Mouse (Mus musculus) liver, embryonic 11.5 days (tissue): ENCODE measurements around the gene Hist1h2af. TPM values are rescaled to one million over a fixed set of nuclear protein-coding genes. Genes with fewer than 3 reads are reported as not detected.

Experiments
- ATAC-seq: fragments of 200-750 bp; cut with Nextera tagmentation; replicated peaks from 2 replicates; pipeline ENCODE4 v1.8.0; 2017; ENCODE audit warnings: moderate number of reproducible peaks, mild to moderate bottlenecking, moderate TSS enrichment, moderate library complexity; ENCODE audit not compliant: low FRiP score
- DNase-seq: peaks from one replicate; pipeline ENCODE4 v3.0.0-alpha.2; 2017; ENCODE audit warnings: low spot score
- H3K27ac ChIP-seq: fragments of 300-500 bp; sonication (generic); 2 replicates; pipeline ENCODE4 v1.5.1; 2014; ENCODE audit warnings: mild to moderate bottlenecking, low read depth, low read length, control low read depth
- H3K27me3 ChIP-seq: fragments of 300-500 bp; sonication (generic); replicated peaks from 2 replicates; pipeline ENCODE4 v1.6.1; 2014; ENCODE audit warnings: low read length, mixed read lengths; ENCODE audit not compliant: control insufficient read depth, insufficient read depth
- H3K36me3 ChIP-seq: fragments of 300-500 bp; sonication (generic); 2 replicates; pipeline ENCODE4 v1.6.1; 2014; ENCODE audit warnings: mild to moderate bottlenecking, low read length, moderate library complexity, mixed read lengths; ENCODE audit not compliant: control insufficient read depth, insufficient read depth
- H3K4me1 ChIP-seq: fragments of 300-500 bp; sonication (generic); replicated peaks from 2 replicates; pipeline ENCODE4 v1.6.1; 2014; ENCODE audit warnings: low read length, mixed read lengths; ENCODE audit not compliant: control insufficient read depth, insufficient read depth
- H3K4me2 ChIP-seq: fragments of 300-500 bp; sonication (generic); 2 replicates; pipeline ENCODE4 v1.6.1; 2014; ENCODE audit warnings: mild to moderate bottlenecking, control low read depth, moderate library complexity
- H3K4me3 ChIP-seq: fragments of 300-500 bp; sonication (generic); 2 replicates; pipeline ENCODE4 v1.5.1; 2014; ENCODE audit warnings: low read depth, low read length, control low read depth
- H3K9ac ChIP-seq: fragments of 300-500 bp; sonication (generic); 2 replicates; pipeline ENCODE4 v1.6.1; 2014; ENCODE audit warnings: low read depth, low read length, control low read depth
- H3K9me3 ChIP-seq: fragments of 300-500 bp; sonication (generic); 2 replicates; pipeline ENCODE4 v1.6.1; 2016; ENCODE audit warnings: low read length, inconsistent platforms, mixed read lengths; ENCODE audit not compliant: control insufficient read depth
- WGBS: fragments of 180-500 bp; shearing (Covaris S2); extraction: QIAGEN DNeasy Blood & Tissue Kit; methylation state at CpG from one replicate; pipeline ENCODE4 v1.1.7; 2014; 5-methylcytosine and 5-hydroxymethylcytosine counted together
- polyA plus RNA-seq: library from polyadenylated mRNA; unstranded; fragments of >200 nt; fragmentation: Nextera tagmentation; extraction: Ambion mirVana; gene quantifications from 2 replicates; pipeline ENCODE4 v1.2.1, GENCODE M21; 2014

Hist1h2af gene
- polyA plus RNA-seq, 1 experiment from 2014 or later, result 5.1 TPM

DNA sequence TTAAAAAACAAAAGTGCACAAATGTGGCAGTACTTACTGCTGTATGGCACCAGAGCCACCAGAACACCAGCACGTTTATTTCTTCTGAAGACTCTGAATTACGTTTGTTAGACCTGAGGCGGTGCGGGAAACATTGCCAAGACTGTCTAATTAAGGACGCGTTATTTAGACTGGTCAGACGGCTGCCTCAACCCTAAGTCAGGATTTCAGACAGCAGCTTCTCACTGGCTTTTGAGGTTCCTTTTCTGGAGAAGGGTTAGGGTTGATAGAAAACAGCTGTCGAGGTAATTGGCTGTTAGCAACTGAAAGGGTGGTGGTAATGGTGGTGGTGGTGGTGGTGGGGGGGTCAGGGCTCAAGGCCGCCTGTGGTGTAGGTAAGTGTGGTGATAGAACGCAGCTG lies 35.1 kb upstream of the Hist1h2af start:
- ATAC-seq, result no peak
- Histone ChIP-seq H3K27ac (peak overlapping the region; percentile 16; the same call in 1 of the 2 replicates), H3K9me3 (no peaks in the 10 kb centered on the region), H3K27me3 (no peaks in the 10 kb centered on the region), H3K4me2 (peak overlapping the region; percentile 86), H3K9ac (peak overlapping the region; percentile 37), H3K4me3 (peak overlapping the region; percentile 50), H3K4me1 (peaks cover 28% of the 10 kb centered on the region), H3K36me3 (no peaks in the 10 kb centered on the region)
- 11% methylated on average over 10 of the region's 10 CpGs for WGBS
- peak; percentile 48 for DNase-seq

DNA sequence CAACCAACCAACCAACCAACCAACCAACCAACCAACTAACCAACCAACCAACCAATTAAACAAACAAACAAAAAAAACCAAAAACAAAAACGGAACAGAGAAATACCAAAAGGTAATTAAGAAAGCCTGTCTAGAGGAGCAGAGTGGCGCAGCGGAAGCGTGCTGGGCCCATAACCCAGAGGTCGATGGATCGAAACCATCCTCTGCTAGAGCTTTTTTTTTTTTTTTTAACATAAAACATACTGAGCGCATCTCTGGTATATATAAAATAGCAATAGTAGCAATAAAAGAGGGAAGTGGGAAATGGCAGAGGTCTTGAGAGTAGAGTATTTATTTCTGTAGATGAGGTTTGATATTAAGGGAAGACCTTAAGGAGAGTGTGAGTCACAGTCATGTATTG lies 33.8 kb upstream of the Hist1h2af start:
- H3K27me3 ChIP-seq, result no peaks in the 10 kb centered on the region
- 3% methylated on average over 7 of the region's 7 CpGs for WGBS
- no peak overlapping the region for H3K9ac ChIP-seq
- H3K27ac ChIP-seq, result no peak overlapping the region
- no peaks in the 10 kb centered on the region for H3K9me3 ChIP-seq
- DNase-seq, result no peak
- ATAC-seq, result peak; percentile 59
- H3K4me3 ChIP-seq, result peak overlapping the region; percentile 50
- peak overlapping the region; percentile 86 for H3K4me2 ChIP-seq
- H3K36me3 ChIP-seq, result no peaks in the 10 kb centered on the region
- H3K4me1 ChIP-seq, result peaks cover 36% of the 10 kb centered on the region

DNA sequence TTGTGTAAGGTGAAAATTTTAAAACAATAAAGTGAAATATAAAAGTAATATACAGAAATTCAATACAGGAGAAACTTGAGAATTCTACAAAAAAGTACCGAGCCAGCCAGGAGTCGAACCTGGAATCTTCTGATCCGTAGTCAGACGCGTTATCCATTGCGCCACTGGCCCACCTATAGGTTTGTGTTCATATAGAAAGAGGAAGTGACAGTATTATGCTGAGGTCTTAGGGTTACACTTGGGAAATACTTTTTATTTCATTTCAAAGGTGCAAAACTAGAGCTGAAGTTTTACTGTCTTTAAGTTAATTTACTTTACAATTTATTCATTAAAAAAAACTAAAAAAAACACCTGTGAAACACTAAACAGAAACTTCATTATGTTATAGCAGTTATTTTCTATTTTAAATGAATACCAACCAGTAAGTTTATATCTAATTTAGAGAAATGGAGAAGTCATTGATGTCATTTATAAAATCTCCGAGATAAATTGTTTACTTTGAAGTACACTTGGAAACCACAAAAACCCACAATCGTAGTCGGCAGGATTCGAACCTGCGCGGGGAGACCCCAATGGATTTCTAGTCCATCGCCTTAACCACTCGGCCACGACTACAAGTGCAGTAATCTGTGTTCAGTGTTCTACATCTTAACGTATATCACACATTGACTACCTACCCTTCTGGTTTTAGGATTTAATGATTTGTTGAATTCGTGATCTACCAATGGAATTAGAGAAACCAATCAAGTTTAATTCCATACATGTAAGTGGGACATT lies 33.1 kb upstream of the Hist1h2af start:
- WGBS, result under 1% methylated on average over 17 of the region's 17 CpGs
- peak overlapping the region; percentile 50 for H3K4me3 ChIP-seq
- DNase-seq, result peak; percentile 84

DNA sequence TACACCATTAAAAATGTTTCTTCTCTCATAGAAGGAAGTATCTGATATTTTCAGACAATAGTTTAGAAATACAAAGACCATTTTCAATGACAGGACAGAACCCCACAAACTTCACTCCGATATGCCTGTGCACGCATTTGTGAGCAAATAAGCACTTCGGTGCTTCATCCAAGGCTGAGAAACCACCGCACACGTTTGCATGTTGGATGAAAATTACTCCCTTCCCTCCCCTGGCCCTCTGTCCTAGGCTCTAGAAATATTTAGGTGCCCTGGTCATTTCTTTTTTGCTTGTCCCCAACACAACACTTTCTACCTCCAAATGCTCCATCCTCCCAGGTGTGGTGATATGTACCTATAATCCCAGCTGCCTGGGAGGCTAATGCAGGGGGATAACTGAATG lies 32.2 kb upstream of the Hist1h2af start:
- peaks cover 45% of the 10 kb centered on the region for H3K4me1 ChIP-seq
- WGBS, result 18% methylated on average over 5 of the region's 5 CpGs

More for the DNA sequence above, 33.1 kb upstream of the Hist1h2af start:
- H3K27ac ChIP-seq, result no peak overlapping the region
- no peaks in the 10 kb centered on the region for H3K36me3 ChIP-seq
- peaks cover 43% of the 10 kb centered on the region for H3K4me1 ChIP-seq
- H3K9me3 ChIP-seq, result no peaks in the 10 kb centered on the region
- peak; percentile 82 for ATAC-seq
- H3K4me2 ChIP-seq, result peak overlapping the region; percentile 87
- H3K27me3 ChIP-seq, result no peaks in the 10 kb centered on the region
- no peak overlapping the region for H3K9ac ChIP-seq

DNA sequence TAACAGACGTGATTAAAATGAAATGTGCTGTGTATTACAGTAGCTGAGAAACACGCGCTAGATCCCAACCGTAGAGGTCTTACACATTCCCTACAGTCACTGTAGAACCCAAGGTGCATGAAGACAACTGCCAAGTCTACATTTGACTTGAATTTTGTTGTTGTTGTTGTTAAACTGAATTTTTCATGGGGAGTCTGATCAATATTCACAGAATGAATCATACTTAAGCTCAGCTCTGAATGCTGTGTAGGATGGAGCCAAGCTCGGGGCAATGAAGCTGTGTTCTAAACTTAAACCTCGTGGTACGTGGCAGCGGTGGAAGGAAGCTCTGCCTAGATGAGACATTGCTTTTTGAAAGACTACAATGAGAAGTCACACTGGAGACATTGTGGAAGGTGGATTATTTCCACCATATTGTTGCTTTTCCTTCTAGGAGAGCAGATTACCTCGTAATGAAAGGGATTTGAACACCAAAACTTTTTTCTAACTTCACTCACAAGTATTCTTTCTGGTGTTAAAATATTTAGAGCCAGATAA lies 31.6 kb upstream of the Hist1h2af start:
- Histone ChIP-seq H3K4me1 (peaks cover 48% of the 10 kb centered on the region), H3K4me3 (peak overlapping the region; percentile 47), H3K9ac (peak overlapping the region; percentile 56), H3K27ac (no peak overlapping the region), H3K27me3 (no peaks in the 10 kb centered on the region), H3K36me3 (no peaks in the 10 kb centered on the region), H3K4me2 (peak overlapping the region; percentile 87), H3K9me3 (no peaks in the 10 kb centered on the region)
- ATAC-seq (no peak), DNase-seq (no peak)
- 28% methylated on average over 9 of the region's 9 CpGs for WGBS

More for the DNA sequence above, 32.2 kb upstream of the Hist1h2af start:
- Histone ChIP-seq H3K27ac (no peak overlapping the region; the same call in 1 of the 2 replicates), H3K4me3 (peak overlapping the region; percentile 47), H3K9ac (peak overlapping the region; percentile 56), H3K27me3 (no peaks in the 10 kb centered on the region), H3K9me3 (no peaks in the 10 kb centered on the region), H3K36me3 (no peaks in the 10 kb centered on the region), H3K4me2 (peak overlapping the region; percentile 87)
- DNase-seq (no peak), ATAC-seq (no peak)

DNA sequence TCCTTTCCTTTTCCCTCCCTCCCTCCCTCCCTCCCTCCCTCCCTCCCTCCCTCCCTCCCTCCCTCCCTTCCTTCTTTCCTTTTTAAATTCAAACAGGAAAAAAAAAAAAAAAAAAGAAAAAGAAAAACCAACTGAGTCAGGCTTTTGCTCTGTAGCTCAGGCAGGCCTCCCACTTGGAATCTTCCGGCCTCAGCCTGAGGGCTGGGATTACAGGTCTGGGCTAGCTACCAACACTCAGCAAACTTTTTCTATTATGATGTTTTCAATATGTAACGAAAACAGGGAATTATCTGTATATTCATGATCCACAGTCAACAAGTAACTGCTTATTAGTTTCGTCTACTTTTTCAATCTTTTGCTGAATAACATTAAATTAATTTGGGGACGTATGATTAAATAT lies 30.8 kb upstream of the Hist1h2af start:
- H3K9ac ChIP-seq, result no peak overlapping the region
- H3K9me3 ChIP-seq, result no peaks in the 10 kb centered on the region
- no peak overlapping the region for H3K27ac ChIP-seq
- H3K4me3 ChIP-seq, result no peak overlapping the region
- H3K4me1 ChIP-seq, result peaks cover 48% of the 10 kb centered on the region
- H3K4me2 ChIP-seq, result no peak overlapping the region
- DNase-seq, result no peak
- no peaks in the 10 kb centered on the region for H3K36me3 ChIP-seq
- 57% methylated on average over 4 of the region's 4 CpGs for WGBS
- ATAC-seq, result no peak
- H3K27me3 ChIP-seq, result no peaks in the 10 kb centered on the region

DNA sequence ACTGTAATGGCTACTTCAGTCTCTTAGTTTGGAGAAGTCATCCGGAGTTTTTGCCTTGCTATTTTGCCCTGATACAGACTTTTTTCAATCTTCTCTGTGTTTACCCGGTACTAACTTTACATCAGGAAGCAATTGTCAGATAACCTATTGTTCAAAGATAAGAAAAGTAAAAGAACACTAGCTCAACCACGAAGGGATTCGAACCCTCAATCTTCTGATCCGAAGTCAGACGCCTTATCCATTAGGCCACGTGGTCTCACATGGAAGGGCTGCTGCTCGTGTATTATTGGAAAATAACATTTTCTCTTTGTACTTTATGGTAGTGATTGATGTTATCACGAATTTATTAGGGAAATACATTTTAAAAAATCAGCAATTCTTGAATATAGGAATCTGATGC lies 29.9 kb upstream of the Hist1h2af start:
- no peak overlapping the region for H3K27ac ChIP-seq
- H3K4me2 ChIP-seq, result peak overlapping the region; percentile 57
- no peaks in the 10 kb centered on the region for H3K36me3 ChIP-seq
- no peaks in the 10 kb centered on the region for H3K27me3 ChIP-seq
- H3K9me3 ChIP-seq, result no peaks in the 10 kb centered on the region
- 1% methylated on average over 9 of the region's 9 CpGs for WGBS
- H3K4me1 ChIP-seq, result peaks cover 45% of the 10 kb centered on the region
- H3K9ac ChIP-seq, result no peak overlapping the region
- peak overlapping the region; percentile 8; the same call in 1 of the 2 replicates for H3K4me3 ChIP-seq
- DNase-seq, result peak; percentile 71
- ATAC-seq, result no peak

DNA sequence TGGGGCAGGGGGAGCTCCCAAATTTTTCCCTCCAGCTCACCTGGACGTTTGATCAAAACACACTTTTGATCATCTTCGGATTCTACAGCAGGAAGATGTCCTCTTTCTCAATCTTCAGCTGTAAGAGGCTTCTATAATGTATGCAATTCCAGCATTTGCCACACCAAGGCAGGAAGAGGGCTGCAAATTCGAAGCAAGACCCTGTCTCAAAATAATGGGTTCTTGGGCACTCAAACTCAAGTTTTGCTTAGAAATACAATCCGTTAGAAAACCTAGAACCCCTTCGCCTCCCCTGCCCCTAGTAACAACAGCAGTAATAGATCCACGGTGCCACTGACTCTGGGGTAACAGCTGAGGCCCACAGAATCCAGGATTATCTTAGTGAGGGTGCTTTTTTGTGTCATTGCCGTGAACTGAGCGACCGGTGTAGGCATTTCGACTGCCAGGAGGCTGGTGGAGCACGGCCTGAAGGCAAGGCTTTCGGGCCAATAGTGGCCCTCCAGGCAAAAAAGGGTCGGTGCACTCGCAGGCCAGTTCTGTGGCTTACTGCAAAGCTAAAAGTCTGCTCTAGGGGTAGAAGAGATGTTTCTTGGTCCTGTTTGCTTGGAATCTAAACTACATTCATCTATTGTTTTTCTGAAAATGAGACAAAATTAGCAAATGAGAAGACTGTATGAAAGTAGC lies 27.9 kb upstream of the Hist1h2af start:
- peak; percentile 54 for ATAC-seq
- Histone ChIP-seq H3K4me1 (peaks cover 36% of the 10 kb centered on the region), H3K27me3 (no peaks in the 10 kb centered on the region), H3K4me3 (peak overlapping the region; percentile 48), H3K27ac (peak overlapping the region; percentile 36; the same call in 1 of the 2 replicates), H3K36me3 (no peaks in the 10 kb centered on the region), H3K9ac (peak overlapping the region; percentile 56), H3K9me3 (no peaks in the 10 kb centered on the region), H3K4me2 (peak overlapping the region; percentile 90)
- 3% methylated on average over 14 of the region's 14 CpGs for WGBS
- no peak for DNase-seq
